Mouse (Mus musculus) CD4-positive helper T cell, adult 2 months (primary cell): ENCODE results near the gene Serinc5.

ENCODE experiments used
- DNase-seq: peaks from one replicate; pipeline ENCODE4 v3.0.0-alpha.2; 2012; ENCODE audit warnings: low read depth, missing footprints, low spot score

The Serinc5 gene

GRCm38 (mm10) chr13:92613094-92613493 lies 2.2 kb downstream of the Serinc5 start:
- DNase-seq = no peak

GRCm38 (mm10) chr13:92615201-92615600 lies 4.3 kb downstream of the Serinc5 start:
- no peak for DNase-seq

- DNase-seq = no peak
Measured at GRCm38 (mm10) chr13:92616459-92616858, 5.6 kb downstream of the Serinc5 start.

GRCm38 (mm10) chr13:92626196-92626595 lies 15.3 kb downstream of the Serinc5 start:
- no peak for DNase-seq

- no peak for DNase-seq
Measured at GRCm38 (mm10) chr13:92626725-92627124, 15.8 kb downstream of the Serinc5 start.

GRCm38 (mm10) chr13:92629509-92629908 lies 18.6 kb downstream of the Serinc5 start:
- no peak for DNase-seq

GRCm38 (mm10) chr13:92631450-92631849 lies 20.6 kb downstream of the Serinc5 start:
- DNase-seq = no peak

GRCm38 (mm10) chr13:92632550-92632949 lies 21.7 kb downstream of the Serinc5 start:
- no peak for DNase-seq

GRCm38 (mm10) chr13:92635040-92635439 lies 24.1 kb downstream of the Serinc5 start:
- no peak for DNase-seq

- DNase-seq = no peak
Measured at GRCm38 (mm10) chr13:92636226-92636909, 25.5 kb downstream of the Serinc5 start.

GRCm38 (mm10) chr13:92636910-92637275 lies 26.0 kb downstream of the Serinc5 start:
- DNase-seq = peak; percentile 82

GRCm38 (mm10) chr13:92639093-92640014 lies 28.5 kb downstream of the Serinc5 start:
- peak; percentile 30 for DNase-seq

- DNase-seq = no peak
Measured at GRCm38 (mm10) chr13:92644199-92644598, 33.3 kb downstream of the Serinc5 start.

- no peak for DNase-seq
Measured at GRCm38 (mm10) chr13:92644753-92645152, 33.9 kb downstream of the Serinc5 start.

- no peak for DNase-seq
Measured at GRCm38 (mm10) chr13:92647695-92648094, 36.8 kb downstream of the Serinc5 start.

GRCm38 (mm10) chr13:92649111-92649510 lies 38.2 kb downstream of the Serinc5 start:
- no peak for DNase-seq

GRCm38 (mm10) chr13:92650956-92651355 lies 40.1 kb downstream of the Serinc5 start:
- no peak for DNase-seq

- no peak for DNase-seq
Measured at GRCm38 (mm10) chr13:92652498-92652897, 41.6 kb downstream of the Serinc5 start.

GRCm38 (mm10) chr13:92653283-92653682 lies 42.4 kb downstream of the Serinc5 start:
- no peak for DNase-seq

GRCm38 (mm10) chr13:92656815-92657513 lies 46.1 kb downstream of the Serinc5 start:
- no peak for DNase-seq

- no peak for DNase-seq
Measured at GRCm38 (mm10) chr13:92659611-92660010, 48.7 kb downstream of the Serinc5 start.
